Mouse (Mus musculus) MEL (cell line): ENCODE measurements around the gene Lipc.

Experiments used
- CHD1 ChIP-seq: IDR thresholded peaks from 2 replicates; pipeline ENCODE4 v1.6.1; 2012; ENCODE audit warnings: low read depth, mild to moderate bottlenecking, inconsistent platforms, low read length, improper control_type of control experiment
- CHD2 ChIP-seq: IDR thresholded peaks from 2 replicates; pipeline ENCODE4 v1.6.1; 2011; ENCODE audit warnings: low read length, improper control_type of control experiment
- CTCF ChIP-seq, 3 experiments: IDR thresholded peaks in 2 of 3; conservative IDR thresholded peaks in 1 of 3; 2 replicates each; pipeline ENCODE4 v1.5.1; 2011 to 2012; ENCODE audit warnings: low read length in 3 of 3, low read depth in 2 of 3, mild to moderate bottlenecking in 2 of 3, improper control_type of control experiment in 1 of 3, inconsistent platforms in 1 of 3, mixed read lengths in 1 of 3, moderate library complexity in 1 of 3; ENCODE audit not compliant: control insufficient read depth in 1 of 3, insufficient read depth in 1 of 3, poor library complexity in 1 of 3, severe bottlenecking in 1 of 3
- E2F4 ChIP-seq: IDR thresholded peaks from 2 replicates; pipeline ENCODE4 v1.6.1; 2011; ENCODE audit warnings: low read depth, low read length, improper control_type of control experiment, borderline replicate concordance
- EP300 ChIP-seq, 2 experiments: IDR thresholded peaks; 2 replicates each; pipeline ENCODE4 v1.6.1; 2011; ENCODE audit warnings: improper control_type of control experiment in 2 of 2, low read length in 2 of 2, low read depth in 1 of 2, mild to moderate bottlenecking in 1 of 2
- HCFC1 ChIP-seq: IDR thresholded peaks from 2 replicates; pipeline ENCODE4 v1.6.1; 2012; ENCODE audit warnings: low read depth, mild to moderate bottlenecking, inconsistent platforms, low read length, improper control_type of control experiment, moderate library complexity
- KAT2A ChIP-seq: conservative IDR thresholded peaks from 2 replicates; pipeline ENCODE4 v1.6.1; 2012; ENCODE audit warnings: low read depth, low read length, improper control_type of control experiment, inconsistent platforms
- POLR2A ChIP-seq, 2 experiments: IDR thresholded peaks; 2 replicates each; pipeline ENCODE4 v1.6.1; 2011 to 2012; ENCODE audit warnings: low read length in 2 of 2, mild to moderate bottlenecking in 2 of 2, control low read depth in 1 of 2, improper control_type of control experiment in 1 of 2, low read depth in 1 of 2, moderate library complexity in 1 of 2; ENCODE audit not compliant: control insufficient read depth in 1 of 2, insufficient read depth in 1 of 2, poor library complexity in 1 of 2
- TCF12 ChIP-seq: IDR thresholded peaks from 2 replicates; pipeline ENCODE4 v1.6.1; 2014; ENCODE audit warnings: low read depth, mild to moderate bottlenecking, inconsistent platforms, low read length, improper control_type of control experiment, moderate library complexity
- UBTF ChIP-seq: IDR thresholded peaks from 2 replicates; pipeline ENCODE4 v1.6.1; 2012; ENCODE audit warnings: low read depth, mild to moderate bottlenecking, inconsistent platforms, low read length, improper control_type of control experiment, moderate library complexity, borderline replicate concordance; ENCODE audit not compliant: insufficient read depth
- ZKSCAN1 ChIP-seq: IDR thresholded peaks from 2 replicates; pipeline ENCODE4 v1.6.1; 2012; ENCODE audit warnings: low read depth, mild to moderate bottlenecking, inconsistent platforms, low read length, improper control_type of control experiment, moderate library complexity

GRCm38 (mm10) chr9:70914659-70915355, 37.2 kb downstream of the Lipc start:
- TF ChIP-seq CHD1: no peak
- no peak for TF ChIP-seq ZKSCAN1
- TF ChIP-seq E2F4: no peak
- TF ChIP-seq UBTF: no peak
- no peak for TF ChIP-seq CTCF (IDR thresholded peaks at IDR 0.05 in 2 of 3, conservative IDR thresholded peaks at IDR 0.05 in 1 of 3; ENCODE audit: control insufficient read depth in 1 of 3, insufficient read depth in 1 of 3, low read depth in 2 of 3, low read length in 3 of 3, poor library complexity in 1 of 3, severe bottlenecking in 1 of 3)
- no peak for TF ChIP-seq HCFC1
- TF ChIP-seq EP300 (IDR thresholded peaks at IDR 0.05; ENCODE audit: low read depth in 1 of 2, low read length in 2 of 2): no peak
- no peak for TF ChIP-seq POLR2A (IDR thresholded peaks at IDR 0.05; ENCODE audit: control insufficient read depth in 1 of 2, insufficient read depth in 1 of 2, low read depth in 1 of 2, low read length in 2 of 2, poor library complexity in 1 of 2)
- TF ChIP-seq KAT2A: no peak
- TF ChIP-seq TCF12: no peak
- TF ChIP-seq CHD2: no peak
